Mouse (Mus musculus) bone marrow, adult 2 months (tissue): ENCODE results near the gene Shisa5.

Experiments
- CTCF ChIP-seq: fragments of 200-500 bp; IDR thresholded peaks from 2 replicates; pipeline ENCODE4 v1.5.1; 2011; ENCODE audit warnings: low read length, control low read depth; ENCODE audit not compliant: control insufficient read depth, insufficient read depth
- POLR2A ChIP-seq: fragments of 200-500 bp; IDR thresholded peaks from 2 replicates; pipeline ENCODE4 v1.6.1; 2011; ENCODE audit warnings: low read depth, mild to moderate bottlenecking, control low read depth, low read length, borderline replicate concordance; ENCODE audit not compliant: control insufficient read depth

DNA sequence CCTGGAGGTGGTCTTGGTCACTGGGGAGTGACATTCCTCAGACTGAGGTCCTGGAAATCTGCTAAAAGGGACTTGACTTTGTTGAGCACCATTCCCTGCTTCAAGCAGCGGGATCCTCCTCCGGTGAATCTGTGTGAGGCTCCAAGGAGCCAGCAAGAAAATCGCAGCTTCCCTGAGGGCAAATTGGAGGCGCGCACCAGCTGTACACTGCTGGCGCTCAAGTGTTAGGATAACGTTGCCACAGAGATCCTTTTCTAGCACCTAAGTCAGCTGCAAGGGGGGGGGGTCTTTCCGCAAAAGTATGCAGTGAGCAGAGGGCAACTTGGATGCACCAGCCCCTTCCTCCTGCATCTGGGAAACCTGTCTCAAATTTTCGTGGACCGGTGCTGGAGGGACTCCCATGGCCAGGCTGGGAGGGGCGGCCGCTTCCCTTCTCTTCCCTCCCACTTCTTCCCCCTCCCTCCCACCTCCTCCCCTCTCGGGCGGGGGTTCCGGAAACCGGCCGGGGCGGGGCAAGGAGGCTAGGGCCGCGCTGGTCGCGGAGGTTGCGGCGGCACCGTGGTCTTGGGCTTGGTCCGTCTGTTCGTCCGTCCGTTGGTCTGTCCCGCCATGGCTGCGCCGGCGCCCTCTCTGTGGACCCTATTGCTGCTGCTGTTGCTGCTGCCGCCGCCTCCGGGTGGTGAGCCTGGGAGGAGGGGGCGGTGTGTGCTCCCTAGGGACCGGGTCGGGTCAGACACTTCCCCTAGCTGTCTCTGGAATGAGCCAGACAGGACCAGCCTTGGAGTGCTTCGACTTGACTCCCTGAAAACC lies at the start of gene Shisa5:
- TF ChIP-seq CTCF: no peak
- peak; percentile 81; the same call in 1 of the 2 replicates for TF ChIP-seq POLR2A
